Mouse (Mus musculus) heart, adult 2 months (tissue): ENCODE results near the gene Usp43. TPM values are rescaled to one million over a fixed set of nuclear protein-coding genes. Genes with fewer than 3 reads are reported as not detected.

ENCODE experiments used
- DNase-seq, 2 experiments: peaks; one replicate each; pipeline ENCODE4 v3.0.0; 2021
- H3K27ac ChIP-seq: fragments of 200-600 bp; 2 replicates; pipeline ENCODE4 v1.8.1; 2022
- H3K27me3 ChIP-seq: fragments of 200-500 bp; 2 replicates; pipeline ENCODE4 v1.6.1; 2012; ENCODE audit warnings: mild to moderate bottlenecking, low read length, inconsistent platforms, mixed read lengths; ENCODE audit not compliant: control insufficient read depth, insufficient read depth
- H3K36me3 ChIP-seq: fragments of 200-500 bp; 2 replicates; pipeline ENCODE4 v1.6.1; 2012; ENCODE audit warnings: low read length, inconsistent platforms; ENCODE audit not compliant: control insufficient read depth, insufficient read depth
- H3K4me1 ChIP-seq: fragments of 200-500 bp; 2 replicates; pipeline ENCODE4 v1.6.1; 2011; ENCODE audit warnings: low read length; ENCODE audit not compliant: control insufficient read depth, insufficient read depth
- H3K4me3 ChIP-seq: fragments of 200-600 bp; 2 replicates; pipeline ENCODE4 v1.8.1; 2022
- H3K79me2 ChIP-seq: fragments of 200-500 bp; replicated peaks from 2 replicates; pipeline ENCODE4 v1.6.1; 2012; ENCODE audit warnings: mild to moderate bottlenecking, inconsistent platforms, low read length, moderate library complexity, mixed read lengths; ENCODE audit not compliant: control insufficient read depth, insufficient read depth
- H3K9ac ChIP-seq: fragments of 200-500 bp; 2 replicates; pipeline ENCODE4 v1.6.1; 2012; ENCODE audit warnings: low read depth, mild to moderate bottlenecking, control low read depth, inconsistent platforms, low read length, mixed read lengths
- CTCF ChIP-seq: fragments of 200-600 bp; IDR thresholded peaks from 2 replicates; pipeline ENCODE4 v1.8.1; 2022; ENCODE audit warnings: antibody characterized with exemption, mild to moderate bottlenecking, moderate library complexity
- EP300 ChIP-seq: fragments of 200-500 bp; IDR thresholded peaks from 2 replicates; pipeline ENCODE4 v1.6.1; 2011; ENCODE audit warnings: low read depth, low read length, control low read depth; ENCODE audit not compliant: insufficient read depth
- POLR2A ChIP-seq: fragments of 200-500 bp; IDR thresholded peaks from 2 replicates; pipeline ENCODE4 v1.6.1; 2011; ENCODE audit warnings: mild to moderate bottlenecking, low read depth, low read length, control low read depth; ENCODE audit not compliant: insufficient read depth
- WGBS: fragments of 180-500 bp; shearing (Covaris S2); methylation state at CpG from one replicate; pipeline ENCODE4 v1.1.7; 2018; 5-methylcytosine and 5-hydroxymethylcytosine counted together
- intact Hi-C: fragments of 180-260 bp; cut with DNase I; formaldehyde crosslinking; loops from one replicate; pipeline ENCODE4 v1.15.1; 2025
- polyA plus RNA-seq: library from polyadenylated mRNA; depleted of rRNA; stranded (reverse); fragments of >200 nt; gene quantifications from 2 replicates; pipeline ENCODE4 v1.2.3, GENCODE M21; 2012
- total RNA-seq, 2 experiments: library from RNA; stranded (reverse); gene quantifications; 2 replicates each; pipeline ENCODE4 v1.2.3; 2021

Gene Usp43
- total and polyA plus RNA-seq, 3 experiments = 1.1 to 1.7 (median 1.6) TPM

DNA sequence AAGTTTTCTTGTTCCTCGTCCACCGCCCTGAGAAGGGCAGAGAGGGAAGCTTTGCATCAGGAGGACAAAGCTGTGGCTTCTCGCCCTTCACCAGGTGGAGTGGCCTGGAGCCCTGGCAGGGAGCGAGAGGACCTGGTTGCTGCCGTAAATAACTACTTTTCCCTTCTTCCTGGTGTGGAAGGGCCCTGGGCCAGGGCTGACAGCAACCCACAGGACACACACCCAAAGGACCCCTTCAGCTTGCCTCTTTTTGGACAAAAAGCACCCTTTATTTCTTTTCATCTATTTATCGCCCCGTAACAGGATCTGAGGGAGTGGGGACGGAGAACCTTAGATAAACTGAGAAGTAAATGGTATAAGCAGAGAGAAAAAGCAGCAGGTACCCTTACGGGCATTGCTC, 63.4 kb downstream of the Usp43 start:
- Histone ChIP-seq H3K79me2 (no peaks in the 10 kb centered on the region), H3K36me3 (no peaks in the 10 kb centered on the region), H3K27me3 (no peaks in the 10 kb centered on the region), H3K4me3 (no peak overlapping the region), H3K27ac (no peak overlapping the region), H3K9ac (no peak overlapping the region), H3K4me1 (no peaks in the 10 kb centered on the region)
- intact Hi-C loops = no loop called here
- WGBS = 88% methylated on average over 9 of the region's 9 CpGs
- TF ChIP-seq EP300 = no peak
- no peak for TF ChIP-seq CTCF
- TF ChIP-seq POLR2A = no peak
- DNase-seq = no peak

DNA sequence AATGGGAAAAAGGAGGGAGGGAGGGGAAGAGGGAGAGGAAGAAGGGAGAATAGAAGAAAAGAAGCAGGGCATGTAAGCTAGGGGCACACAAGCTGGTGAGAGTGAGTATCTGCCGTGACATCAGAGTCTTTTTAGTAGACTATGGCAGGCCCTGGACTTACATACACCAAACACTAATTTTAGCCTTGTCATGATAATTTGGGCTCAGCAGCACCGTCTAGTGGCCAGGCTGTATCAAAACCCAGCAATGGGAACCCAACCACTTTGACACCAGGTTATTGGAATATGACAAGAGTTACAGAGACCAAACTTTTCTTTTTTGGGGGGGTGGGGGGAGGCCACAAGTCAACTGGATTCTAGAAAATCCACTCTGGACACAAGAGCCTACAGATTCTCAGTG, 66.9 kb downstream of the Usp43 start:
- Histone ChIP-seq H3K36me3 (no peaks in the 10 kb centered on the region), H3K27ac (no peak overlapping the region), H3K27me3 (no peaks in the 10 kb centered on the region), H3K4me3 (no peak overlapping the region), H3K79me2 (no peaks in the 10 kb centered on the region), H3K9ac (no peak overlapping the region), H3K4me1 (no peaks in the 10 kb centered on the region)
- peak; percentile 17 to 44 for DNase-seq
- intact Hi-C loops = loop anchor here (2.0 kb wide), 1 partner anchor 36 kb away; no protein-coding TSS in a partner anchor
- TF ChIP-seq CTCF = peak; percentile 74
- no peak for TF ChIP-seq EP300
- 23% methylated on average over 2 of the region's 2 CpGs for WGBS

DNA sequence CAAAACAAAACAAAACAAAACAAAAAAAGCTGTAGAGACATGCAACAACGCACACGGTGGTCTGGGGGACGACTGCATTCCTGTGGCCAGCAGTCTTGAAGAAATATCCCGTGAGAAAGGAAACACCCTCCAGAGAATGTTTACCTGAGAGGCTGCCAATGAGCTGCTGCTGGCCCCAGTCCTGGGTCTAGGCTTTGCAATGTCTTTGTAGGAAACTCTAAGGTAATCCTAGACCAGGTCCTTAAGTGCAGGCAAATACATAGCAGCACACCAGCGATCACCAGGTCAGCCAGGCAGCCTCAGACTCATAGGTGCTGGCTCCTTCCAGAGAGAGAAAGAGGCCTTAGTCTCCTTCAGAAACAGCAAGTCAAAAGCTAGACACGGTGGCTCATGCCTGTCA, 68.0 kb downstream of the Usp43 start:
- no peaks in the 10 kb centered on the region for H3K27me3 ChIP-seq

DNA sequence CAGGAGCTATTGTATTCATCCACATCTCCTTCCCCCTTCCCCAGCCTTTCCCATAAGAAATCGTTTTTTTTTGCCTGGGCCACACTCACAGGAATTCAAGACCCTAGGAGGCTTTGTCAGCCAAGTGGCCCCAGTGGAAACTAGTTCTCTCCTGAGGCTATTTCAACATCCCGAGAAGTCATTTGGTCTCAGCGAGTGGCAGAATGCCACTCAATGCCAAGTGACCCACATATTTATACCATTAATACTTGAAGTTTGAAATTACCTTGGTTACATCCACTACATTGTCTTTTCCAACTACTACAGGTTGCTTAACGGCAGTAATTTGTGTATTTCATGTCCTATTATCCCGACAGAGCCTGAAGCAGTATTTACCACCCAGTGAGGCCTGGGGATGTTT, 70.2 kb downstream of the Usp43 start:
- Histone ChIP-seq H3K9ac (no peak overlapping the region), H3K79me2 (no peaks in the 10 kb centered on the region), H3K36me3 (no peaks in the 10 kb centered on the region), H3K4me3 (no peak overlapping the region), H3K4me1 (no peaks in the 10 kb centered on the region), H3K27me3 (no peaks in the 10 kb centered on the region), H3K27ac (no peak overlapping the region)
- WGBS = 72% methylated on average over 5 of the region's 5 CpGs
- TF ChIP-seq CTCF (no peak), POLR2A (no peak), EP300 (no peak)
- intact Hi-C loops = no loop called here
- DNase-seq = no peak

More for the DNA sequence above, 68.0 kb downstream of the Usp43 start:
- Histone ChIP-seq H3K27ac (no peak overlapping the region), H3K79me2 (no peaks in the 10 kb centered on the region), H3K36me3 (no peaks in the 10 kb centered on the region), H3K9ac (no peak overlapping the region), H3K4me1 (no peaks in the 10 kb centered on the region), H3K4me3 (no peak overlapping the region)
- TF ChIP-seq CTCF (no peak), EP300 (no peak), POLR2A (no peak)
- DNase-seq = no peak
- intact Hi-C loops = loop anchor here (2.0 kb wide), 1 partner anchor 35 kb away; no protein-coding TSS in a partner anchor
- WGBS = 57% methylated on average over 6 of the region's 6 CpGs

DNA sequence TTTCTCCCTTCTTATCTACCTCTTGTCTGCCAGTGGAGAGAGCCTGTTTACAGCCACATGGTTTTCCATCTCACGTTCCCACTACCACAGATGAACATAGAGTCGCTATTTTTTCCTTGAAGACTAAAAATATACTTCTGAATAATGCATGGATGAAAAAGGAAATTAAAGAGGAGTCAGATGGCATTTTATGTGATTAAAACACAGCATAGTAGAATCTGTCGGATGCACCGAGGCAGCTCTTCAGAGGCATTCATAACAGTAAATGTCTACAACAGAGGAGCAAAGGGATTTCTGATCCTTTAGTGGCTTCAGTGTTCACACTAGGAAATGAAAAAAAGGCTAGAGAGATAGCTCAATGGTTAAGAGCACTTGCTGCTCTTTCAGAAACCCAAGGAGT, 76.8 kb downstream of the Usp43 start:
- Histone ChIP-seq H3K36me3 (no peaks in the 10 kb centered on the region), H3K4me1 (no peaks in the 10 kb centered on the region), H3K27me3 (no peaks in the 10 kb centered on the region), H3K9ac (no peak overlapping the region), H3K79me2 (no peaks in the 10 kb centered on the region), H3K4me3 (no peak overlapping the region), H3K27ac (no peak overlapping the region)
- DNase-seq = no peak
- 74% methylated on average over 4 of the region's 4 CpGs for WGBS
- TF ChIP-seq CTCF (no peak), EP300 (no peak), POLR2A (no peak)
- intact Hi-C loops = no loop called here

DNA sequence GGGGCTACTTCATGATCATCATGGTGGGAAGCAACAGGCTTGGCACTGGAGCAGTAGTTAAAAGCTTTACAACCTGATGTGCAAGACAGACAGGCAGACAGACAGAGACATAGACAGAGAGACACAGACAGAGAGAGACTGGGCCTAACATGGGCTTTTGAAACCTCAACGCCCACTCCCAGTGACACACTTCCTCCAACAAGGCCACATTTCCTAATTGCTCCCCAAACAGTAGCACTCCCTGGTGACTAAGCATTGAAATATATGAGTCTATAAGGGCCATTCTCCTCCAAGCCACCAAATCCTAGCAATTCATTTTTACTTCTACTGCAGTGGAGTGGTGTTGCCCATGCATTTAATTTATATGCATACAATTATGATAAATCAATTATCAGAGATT, 82.1 kb downstream of the Usp43 start:
- H3K27ac ChIP-seq = no peak overlapping the region
- TF ChIP-seq CTCF = no peak
- no peak for TF ChIP-seq EP300
- no peak for TF ChIP-seq POLR2A
- no peak overlapping the region for H3K4me3 ChIP-seq
- no peaks in the 10 kb centered on the region for H3K27me3 ChIP-seq
- H3K9ac ChIP-seq = no peak overlapping the region
- no peak for DNase-seq
- no peaks in the 10 kb centered on the region for H3K36me3 ChIP-seq
- WGBS = 56% methylated on average over 1 of the region's 1 CpGs
- no peaks in the 10 kb centered on the region for H3K4me1 ChIP-seq
- no peaks in the 10 kb centered on the region for H3K79me2 ChIP-seq
- intact Hi-C loops = no loop called here
